Mouse (Mus musculus) kidney, postnatal 14 days (tissue): ENCODE measurements at regions not wholly inside any gene's neighbourhood (a gene's known extent, or its start where the extent isn't known, plus 50 kb on each side); places are given as distances from the start of the nearest gene placed in this dataset.
A peak's percentile ranks its signal among the peaks of the same experiment; 100 is the strongest.
"Not testable (repeated sequence)": the region's sequence is repeated elsewhere in the genome, so short reads cannot be mapped to it uniquely, and the experiment has no call there.

ENCODE experiments used
- DNase-seq: peaks from one replicate; pipeline ENCODE4 v3.0.0; 2022; ENCODE audit warnings: mixed read lengths

DNA sequence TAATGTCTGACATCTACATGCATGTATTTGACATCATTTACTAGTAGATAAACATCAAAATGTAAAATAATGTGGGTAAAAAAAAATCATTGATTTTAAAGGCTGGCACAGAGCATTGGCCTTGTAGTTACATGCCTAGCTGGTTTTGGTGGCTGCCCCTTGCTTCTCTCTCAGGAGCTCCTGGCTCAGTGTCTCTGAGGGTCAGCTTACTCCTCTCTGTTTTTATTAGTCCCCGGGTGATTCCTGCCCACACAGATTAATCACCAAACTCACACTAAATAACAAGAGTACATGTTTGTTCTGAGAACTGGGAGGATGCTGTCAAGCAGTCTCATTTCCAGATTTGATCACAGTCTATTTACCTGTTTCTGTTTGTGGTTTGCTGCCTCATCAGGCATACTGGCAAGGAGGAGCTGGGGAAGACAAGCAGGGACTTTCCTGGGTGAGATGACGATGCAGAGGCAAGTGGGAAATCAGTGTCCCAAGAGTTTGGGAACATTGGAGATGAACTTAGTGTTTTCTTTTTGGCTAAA is 422.7 kb upstream of the Htr2a start:
- DNase-seq: no peak

DNA sequence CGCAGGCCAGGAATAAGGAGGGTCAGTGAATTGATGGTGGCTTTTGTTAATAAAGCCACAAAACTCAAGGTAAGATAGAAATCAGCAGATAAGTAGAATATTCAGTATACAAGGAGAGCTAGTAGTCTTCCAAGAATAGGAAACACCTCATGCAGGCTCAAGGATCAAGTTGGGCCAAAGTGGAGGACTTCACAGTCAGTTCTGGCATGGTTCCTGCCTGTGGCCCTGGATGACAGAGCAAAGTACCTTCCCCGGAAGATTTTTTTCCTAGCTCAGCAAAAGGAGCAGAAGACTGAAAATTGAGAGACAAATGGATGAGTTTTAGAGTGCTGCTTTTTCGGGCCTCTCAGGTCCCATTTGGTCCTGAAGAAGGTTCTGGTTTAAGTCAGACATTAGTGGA is 420.9 kb upstream of the Htr2a start:
- DNase-seq: no peak

DNA sequence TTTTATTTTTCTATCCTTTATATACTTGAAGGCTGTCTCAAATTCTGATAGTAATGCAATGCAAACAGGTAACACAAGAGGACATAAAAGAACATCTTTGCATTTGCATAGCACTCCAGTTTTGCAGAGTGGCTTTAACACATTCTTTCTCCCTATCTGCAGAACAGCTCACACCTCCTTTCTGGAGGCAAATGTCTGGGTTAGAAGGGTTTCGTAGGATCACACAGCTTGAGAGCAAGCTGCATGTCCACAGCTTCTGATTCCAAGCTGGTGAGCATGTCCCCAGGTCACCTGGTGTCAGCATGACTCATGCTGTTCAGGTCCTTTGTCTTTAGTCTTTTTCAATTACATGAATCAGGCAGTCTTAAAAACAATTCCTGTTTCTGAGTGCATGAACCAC is 418.5 kb upstream of the Htr2a start:
- no peak for DNase-seq

DNA sequence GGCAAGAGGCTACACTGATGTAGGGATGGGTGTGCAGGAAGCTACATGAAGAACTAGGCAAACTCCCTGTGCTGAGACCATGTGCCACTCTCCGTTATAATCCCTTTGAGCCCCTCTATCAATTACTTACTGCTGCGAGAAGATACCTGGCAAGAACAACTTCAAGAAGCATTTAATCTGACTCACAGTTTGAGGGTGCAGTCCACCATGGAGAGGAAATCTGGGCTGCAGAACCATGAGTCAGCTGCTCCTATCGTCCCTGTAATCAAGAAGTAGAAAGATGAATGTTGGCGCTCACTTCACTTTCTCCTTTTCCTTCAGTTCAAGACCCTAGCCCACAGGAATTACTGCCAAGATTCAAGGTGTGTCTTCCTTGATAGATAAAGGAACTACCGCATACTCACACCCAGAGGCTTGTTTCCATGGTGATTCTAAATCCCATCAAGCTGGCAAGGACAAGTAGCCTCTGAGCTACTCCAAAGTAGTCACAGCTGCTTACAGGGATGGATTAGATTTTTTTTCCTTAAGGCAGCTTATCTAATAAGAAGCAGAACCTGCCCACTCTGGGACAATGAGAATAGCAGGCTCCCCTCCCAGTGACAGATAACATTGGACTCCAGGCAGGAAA is 411.0 kb upstream of the Htr2a start:
- DNase-seq: no peak

DNA sequence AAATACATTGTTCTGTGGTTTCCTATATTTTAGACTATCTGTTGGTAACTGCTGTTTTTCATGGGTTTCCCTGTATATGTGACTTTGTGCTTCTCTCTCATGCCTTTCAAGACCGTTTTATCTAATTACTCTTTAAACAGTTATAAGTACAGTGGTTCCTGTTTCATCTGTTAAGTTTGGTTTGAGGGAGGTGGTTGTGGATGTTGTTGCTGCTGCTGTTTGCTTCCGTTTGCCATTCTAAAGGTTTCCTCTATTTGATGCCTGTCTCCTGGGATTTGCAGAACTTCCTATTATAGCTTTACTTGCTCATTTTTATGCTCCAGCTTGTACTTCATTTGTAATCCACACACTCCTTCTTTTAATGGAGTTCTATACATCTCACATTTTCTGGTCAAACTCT is 400.4 kb upstream of the Htr2a start:
- DNase-seq: no peak

DNA sequence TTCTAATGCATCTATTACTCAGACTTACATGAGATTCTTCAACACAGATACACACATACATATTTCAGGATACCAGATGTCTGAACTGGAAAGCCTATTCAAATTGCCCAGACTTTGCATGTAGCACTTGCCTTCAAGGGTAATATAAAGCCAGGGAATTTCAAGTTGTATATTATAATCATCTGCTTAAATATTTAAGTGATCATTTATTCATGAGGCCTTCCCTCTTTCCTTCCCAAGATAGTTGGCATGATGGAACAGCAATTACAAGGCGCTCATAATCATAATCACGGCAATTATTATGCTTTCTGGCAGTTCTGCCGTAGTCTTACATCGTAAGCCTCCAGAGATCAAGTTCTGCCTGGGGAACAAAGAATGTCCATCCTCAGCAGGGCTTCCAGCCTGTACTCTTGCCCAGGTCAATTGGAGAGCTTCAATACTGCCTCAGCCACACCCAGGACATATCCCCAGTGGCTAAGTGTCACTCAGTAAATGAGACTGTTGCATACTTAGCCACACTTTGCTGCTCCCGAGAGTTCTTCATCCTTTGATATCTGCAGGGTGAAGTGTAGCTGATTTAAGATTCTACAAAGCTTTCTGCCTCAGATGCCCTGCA is 391.3 kb upstream of the Htr2a start:
- no peak for DNase-seq

DNA sequence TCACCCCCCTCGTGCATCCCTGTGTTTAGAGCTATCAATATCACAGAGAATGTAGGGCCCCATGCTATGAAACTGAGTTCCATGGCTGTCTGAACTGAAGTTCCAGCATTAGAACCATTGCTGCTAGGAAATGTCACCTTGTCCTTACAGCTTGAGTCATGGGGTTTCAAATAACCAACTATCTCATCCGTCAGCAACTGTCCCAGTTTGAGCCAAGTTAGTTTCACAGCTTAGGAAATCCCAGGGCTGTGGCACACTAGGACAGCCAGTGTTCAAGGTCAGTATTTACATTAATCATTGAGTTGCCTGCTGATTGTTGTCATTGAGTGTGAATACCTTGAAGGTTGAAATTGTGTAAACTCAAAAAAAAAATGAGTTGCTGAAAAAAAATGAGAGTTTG is 390.6 kb upstream of the Htr2a start:
- DNase-seq: no peak

DNA sequence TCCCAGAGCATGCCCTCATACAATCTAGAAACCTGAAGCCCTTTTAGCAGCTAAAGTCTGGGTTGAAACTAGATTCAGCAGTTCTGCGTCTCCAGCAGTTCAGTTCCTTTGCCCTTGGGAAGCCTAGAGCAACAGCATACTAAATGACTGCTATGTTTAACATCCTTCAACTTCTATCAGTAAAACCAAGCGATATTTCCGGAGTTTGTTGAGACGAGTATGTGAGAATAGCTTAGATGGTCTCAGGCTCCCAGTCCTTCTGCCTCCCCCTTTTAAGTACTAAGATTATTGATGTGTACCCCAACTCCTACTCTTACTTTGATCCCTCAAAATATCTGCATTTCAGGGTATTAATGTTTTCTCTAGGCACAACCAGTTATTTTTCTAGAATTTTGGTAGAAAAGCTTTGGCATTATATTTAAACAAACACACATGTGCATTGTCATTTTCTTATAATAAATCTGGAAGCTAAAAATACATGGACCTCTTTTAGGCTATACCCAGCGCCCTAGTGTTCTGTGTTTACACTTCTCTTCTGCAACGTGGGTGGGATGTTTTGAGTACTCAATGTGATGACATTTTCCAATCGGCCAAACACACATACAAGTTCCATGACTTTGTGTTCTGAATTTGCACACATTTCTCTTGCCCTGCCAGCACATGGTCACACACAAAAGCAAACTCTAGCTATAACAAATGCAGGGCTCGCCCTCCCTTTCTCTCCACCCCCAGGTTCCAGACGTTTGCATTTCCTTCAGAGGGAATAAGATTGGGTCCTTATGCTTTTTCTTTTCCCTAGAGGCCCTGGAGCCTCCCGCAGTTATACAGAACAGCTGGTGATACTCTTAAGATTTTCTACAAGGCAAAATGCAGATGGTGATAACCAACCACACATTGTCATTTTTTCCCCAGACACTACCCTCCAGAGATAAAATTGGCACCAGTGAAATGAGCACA is 388.2 kb upstream of the Htr2a start:
- no peak for DNase-seq

DNA sequence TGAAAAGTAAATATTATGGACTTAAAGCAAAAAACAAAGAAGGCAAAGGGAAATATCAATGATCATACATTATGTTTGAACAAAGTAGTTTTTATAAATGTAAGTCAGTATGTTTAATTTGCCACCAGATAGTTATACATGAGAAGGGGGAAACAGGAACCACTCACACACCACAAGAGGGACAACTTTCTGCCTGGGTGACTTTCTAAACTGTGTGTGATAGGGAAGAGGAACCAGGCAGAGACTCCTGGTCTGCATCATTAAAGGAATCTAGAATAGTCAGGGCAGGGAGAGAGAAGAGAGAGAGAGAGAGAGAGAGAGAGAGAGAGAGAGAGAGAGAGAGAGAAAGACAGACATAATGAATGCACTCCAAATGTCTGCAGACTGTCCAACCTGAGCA is 385.6 kb upstream of the Htr2a start:
- no peak for DNase-seq

DNA sequence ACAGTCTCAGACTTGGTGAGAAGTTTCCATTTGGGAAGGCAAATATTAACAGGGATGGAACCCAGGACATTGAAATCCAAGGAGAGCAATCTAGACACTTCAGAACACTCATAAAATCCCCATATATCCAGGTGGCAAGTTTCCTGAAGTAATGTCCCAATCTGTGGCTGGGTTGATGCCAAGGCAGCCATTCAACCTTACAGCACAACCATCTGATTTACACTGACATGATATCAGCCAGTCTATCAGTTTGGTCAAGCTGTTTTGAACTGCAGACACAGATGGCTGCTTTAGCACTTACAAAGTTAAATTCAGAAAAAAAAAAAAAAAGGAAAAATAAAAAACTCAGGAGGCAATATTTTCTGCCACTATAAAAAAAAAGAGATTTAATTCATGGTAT is 381.2 kb upstream of the Htr2a start:
- no peak for DNase-seq

DNA sequence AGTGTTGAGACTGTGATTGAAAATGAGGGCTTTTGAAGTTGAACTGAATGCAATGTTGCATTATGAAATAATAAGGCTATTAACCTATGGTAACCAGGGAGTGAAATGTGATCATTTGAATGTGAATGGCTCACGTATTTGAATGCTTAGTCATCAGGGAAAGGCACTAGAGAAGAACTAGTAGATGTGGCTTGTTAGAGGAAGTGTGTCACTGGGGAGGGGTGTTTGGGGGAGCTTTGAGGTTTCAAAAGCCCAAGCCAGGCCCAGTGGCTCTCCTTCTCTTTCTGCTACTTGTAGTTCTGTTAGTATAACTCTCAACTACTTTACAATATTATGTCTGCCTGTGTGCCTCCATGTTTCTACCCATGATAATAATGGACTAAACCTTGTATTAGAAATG is 373.6 kb upstream of the Htr2a start:
- DNase-seq: no peak

DNA sequence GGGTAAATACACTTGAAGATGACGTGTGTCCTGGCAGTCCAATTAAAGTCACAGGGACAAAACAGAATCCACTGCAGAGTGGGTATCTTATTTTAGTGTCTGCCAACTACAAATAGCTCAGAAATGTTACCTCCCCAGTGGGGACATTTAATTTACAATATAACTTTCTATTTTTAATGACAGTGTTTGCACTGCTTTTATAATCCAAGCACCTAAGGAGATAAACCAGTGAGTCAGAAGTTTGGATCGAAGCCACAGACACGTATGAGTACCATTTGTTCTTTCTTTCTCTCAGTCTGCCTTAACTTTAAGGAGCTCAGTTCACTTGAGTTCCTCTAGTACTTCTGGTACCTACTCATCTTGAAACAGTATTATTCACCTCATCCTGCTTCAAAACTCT is 346.1 kb upstream of the Htr2a start:
- DNase-seq: no peak

DNA sequence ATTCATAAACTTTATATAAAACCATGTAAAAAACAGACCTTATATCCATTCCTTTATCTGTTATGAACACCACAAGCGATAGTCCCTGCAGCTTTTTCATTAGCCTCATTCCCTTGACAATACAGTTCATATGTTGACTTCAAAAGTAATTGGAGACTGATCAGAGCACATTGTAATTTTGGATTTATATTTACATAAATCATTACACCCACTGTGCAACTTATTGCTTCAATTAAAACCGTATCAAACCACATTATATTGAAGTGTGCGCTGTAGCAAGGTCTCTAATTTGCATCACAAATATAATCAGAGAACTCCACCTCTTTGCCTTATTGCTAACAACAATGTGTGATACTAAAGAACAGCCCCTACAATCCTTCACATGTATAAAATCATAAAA is 336.2 kb upstream of the Htr2a start:
- no peak for DNase-seq

DNA sequence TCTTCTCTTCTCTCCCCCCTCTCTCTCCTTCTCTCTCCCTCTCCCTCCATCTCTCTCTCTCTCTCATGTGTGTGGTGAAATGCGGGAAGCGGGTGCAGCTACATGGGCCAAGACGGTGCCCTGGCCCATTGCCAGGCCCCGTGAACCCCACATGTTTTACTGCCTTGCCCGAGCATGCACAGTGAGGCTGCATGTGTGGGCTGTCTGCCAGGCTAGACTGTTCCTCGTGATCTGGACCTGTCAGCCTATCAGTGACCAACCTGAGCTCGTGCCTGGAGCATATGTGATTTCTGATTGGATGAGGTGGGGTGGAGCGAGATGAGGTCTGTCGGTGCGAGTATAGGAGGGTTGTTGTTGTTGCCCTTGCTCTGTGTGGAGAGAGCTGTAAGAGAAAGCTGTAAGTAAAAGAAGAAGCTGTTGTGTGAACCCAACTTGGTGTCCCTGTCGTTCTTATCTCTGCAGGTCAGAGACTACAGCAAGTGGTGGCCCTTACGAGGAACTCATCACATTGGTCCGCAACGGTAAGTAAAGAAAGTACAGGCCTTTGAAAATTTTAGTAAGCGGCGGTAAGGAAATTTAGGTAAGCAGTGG is 333.8 kb upstream of the Htr2a start:
- no peak for DNase-seq

DNA sequence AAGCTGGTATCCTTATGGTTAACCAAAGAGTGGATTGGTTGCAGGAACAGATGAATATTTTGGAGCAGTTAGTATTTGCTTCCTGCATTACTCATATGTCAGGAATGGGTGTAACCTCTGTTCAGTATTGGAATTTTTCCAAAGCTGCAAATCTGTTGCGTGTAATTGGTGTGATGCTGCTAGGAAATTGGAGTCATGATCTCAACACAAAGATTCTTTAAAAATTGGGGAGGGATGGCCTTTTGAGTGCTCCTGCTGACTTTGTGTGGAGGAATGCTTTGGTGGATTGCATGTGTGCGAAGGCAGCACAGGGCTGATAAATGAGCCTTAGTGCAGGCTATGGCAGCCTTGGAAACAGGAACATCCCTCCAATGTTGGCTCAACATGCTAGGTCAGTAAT is 331.2 kb upstream of the Htr2a start:
- not testable (repeated sequence) for DNase-seq

DNA sequence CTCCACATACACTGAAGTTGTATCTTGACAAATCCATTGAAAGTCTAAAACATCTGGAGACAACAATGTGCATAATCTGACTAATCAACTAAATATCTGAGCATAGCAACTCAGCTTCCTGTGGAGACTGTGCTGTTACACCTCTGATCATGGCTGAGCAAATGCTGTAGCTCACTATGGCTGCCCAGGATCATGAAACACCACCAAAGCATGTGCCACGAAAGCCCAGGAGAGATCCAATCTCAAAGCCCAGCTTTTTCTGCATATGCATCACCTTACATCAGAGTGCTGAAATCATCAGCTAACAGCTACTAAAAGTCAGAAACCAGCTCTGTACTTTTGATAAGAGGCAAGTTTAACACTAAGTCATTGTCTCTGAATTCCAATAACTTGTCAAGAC is 313.3 kb upstream of the Htr2a start:
- no peak for DNase-seq

DNA sequence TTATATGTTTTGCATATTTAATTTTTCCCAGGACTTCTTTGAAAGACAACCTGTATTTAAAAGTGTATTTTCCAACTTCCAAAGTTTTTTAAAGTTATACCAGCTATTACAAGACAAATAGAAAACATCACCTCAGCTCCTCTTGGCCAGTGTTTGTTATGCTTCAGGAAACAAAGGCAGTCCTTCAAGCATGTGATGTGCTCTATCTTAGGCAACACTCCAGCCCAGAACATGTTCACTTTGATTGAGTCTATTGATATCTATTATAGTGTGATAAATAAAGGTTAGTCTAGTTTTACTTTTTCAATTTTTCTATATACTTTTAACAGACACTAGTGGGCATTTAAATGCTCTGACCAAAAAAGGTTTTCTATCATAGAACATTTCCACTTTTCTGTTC is 289.9 kb upstream of the Htr2a start:
- no peak for DNase-seq

DNA sequence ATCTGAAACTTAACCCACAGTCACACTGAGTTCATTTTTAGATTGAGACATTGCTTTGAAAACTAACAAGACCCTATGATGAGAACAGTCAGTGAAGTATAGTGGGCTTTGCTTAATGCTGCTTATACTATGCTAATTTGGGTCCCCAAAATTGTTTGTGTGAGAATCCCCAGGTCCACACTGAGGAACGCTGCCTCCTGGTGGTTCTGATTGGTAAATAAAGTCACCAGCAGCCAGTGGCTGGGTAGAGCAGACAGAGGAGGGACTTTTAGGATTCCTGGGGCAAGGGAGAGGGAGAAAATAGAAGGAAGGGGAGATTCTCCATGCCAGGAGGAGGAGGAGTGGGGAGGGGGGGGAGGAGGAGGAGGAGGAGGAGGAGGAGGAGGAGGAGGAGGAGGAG is 288.4 kb upstream of the Htr2a start:
- DNase-seq: no peak

DNA sequence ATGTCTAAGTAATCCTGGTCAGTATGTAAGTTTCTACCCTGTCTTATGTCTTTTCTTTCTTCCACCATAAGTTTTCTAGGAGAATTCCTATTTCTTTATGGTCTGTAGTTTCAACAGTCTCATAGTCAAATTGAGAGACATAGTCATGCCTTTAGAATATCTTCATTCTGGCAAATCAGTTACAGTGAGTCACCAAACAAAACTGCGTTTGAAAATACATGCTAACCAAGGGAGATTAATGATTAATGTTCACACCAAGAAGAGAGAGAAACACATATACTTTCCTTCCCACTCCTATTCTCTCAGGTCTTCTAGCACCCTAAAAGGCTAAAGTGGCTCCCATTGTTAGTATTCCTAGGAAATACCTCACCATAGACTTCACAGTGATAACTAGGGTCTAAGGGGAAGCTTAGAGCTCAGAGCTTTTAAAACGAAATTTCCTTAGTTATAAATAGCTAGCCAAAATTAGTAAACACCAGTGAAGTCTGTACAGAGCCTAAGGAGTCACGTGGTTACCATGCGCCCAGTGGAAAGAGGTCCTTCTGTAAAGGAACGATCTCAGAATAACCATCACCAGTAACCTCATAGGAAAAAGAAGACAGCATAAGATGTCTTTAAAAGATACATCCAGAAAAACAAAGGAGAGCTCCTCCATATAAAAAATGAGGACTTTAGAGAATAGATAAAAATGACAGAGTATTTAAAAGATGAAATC is 281.8 kb upstream of the Htr2a start:
- DNase-seq: no peak

DNA sequence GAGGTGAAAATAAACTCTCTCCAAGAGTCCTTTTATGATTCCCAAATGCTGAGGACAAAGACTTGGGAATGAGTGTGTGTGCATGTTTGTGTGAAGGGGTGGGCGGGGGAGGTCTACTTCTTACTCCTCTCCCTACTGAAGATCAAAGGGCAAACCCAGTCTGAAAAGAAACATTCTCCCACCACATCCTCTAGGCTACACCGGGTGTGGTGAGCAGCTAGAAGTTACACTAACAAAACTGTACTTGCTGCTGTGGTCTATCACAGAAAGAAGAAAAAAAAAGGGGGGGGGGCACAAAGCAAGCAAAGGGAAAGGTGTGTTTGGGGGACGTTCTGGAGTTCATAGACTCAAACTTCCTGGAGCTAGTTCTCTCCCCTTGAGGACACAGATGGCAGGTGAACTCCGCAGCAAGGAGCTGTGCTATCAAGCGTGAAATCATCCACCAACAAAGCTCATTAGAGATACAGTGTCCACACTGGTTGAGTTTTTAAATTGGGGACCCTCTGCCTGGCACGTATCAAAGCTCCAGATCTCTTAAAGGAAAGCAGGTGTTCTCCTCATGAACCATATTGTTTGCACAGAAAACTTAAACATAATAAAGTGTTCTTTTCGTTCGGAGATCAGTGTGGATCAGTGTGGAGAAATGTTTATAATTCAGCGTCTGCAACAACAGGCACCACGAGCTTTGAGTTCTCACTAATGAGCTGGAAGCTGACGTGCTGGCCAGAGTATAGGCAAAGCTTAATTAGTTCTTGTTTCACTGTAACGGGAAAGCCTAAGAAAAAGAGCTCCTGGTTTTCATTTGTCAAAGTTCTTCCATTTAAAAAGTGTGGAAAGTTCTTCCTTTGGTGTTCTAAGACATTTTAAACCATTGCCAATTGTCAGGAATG is 280.7 kb upstream of the Htr2a start:
- DNase-seq: peak; percentile 3

DNA sequence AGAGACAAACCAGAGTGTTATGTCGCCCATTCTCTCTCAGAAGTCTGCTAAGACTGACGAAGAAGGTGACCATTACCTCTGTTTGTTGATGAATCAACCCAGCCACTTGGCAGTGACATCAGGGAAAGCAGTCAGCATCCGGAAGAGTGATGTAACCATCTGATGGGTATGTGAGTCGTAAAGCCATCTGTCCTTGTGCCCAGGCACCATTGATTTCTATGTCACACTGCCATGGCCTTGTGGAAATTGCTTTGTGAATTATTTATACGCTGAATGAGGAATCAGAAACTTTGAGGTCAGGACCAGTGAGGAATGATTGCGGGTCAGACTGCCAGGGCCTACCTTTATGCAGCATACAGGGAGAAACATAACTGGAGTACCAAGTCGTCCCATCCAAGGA is 256.2 kb upstream of the Htr2a start:
- no peak for DNase-seq

DNA sequence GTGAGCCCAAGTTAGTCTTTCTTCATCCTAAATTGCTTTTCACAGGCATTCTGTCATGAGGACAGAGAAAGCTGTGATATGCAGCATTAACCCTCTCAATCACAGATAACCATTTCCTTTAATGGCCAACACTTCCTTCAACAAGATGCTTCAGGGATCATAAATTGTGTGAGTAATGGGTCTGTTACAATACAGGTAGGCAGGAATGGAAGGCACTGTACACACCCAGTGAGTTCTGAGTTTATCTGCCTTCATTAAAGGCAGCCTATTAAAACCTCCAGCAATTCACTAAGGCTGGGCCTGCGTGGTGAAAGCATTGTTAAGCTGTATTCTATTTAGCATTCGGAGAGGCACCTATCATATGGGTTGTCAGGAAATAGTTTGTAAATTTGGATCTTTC is 248.2 kb upstream of the Htr2a start:
- no peak for DNase-seq
